Mouse (Mus musculus): Measurements from ENCODE around the gene Fbxo3. TPM values are rescaled to one million over a fixed set of nuclear protein-coding genes. Genes with fewer than 3 reads are reported as not detected.
"Not testable (repeated sequence)": the region's sequence is repeated elsewhere in the genome, so short reads cannot be mapped to it uniquely, and the experiment has no call there.

Fbxo3 gene
- polyA plus RNA-seq, 1 experiment from 2014 or later = 54.8 TPM

- no peak for ATAC-seq
- Histone ChIP-seq H3K4me3 (ENCODE audit: low read length) (no peak overlapping the region), H3K4me2 (ENCODE audit: low read depth, low read length) (no peak overlapping the region), H3K36me3 (ENCODE audit: control insufficient read depth, insufficient read depth, low read length) (peaks cover 4% of the 10 kb centered on the region; the same call in 1 of the 2 replicates), H3K27ac (ENCODE audit: low read length) (no peak overlapping the region), H3K9me3 (ENCODE audit: control insufficient read depth, low read length) (no peaks in the 10 kb centered on the region), H3K27me3 (replicated peaks; ENCODE audit: control insufficient read depth, insufficient read depth, low read length) (no peaks in the 10 kb centered on the region), H3K4me1 (ENCODE audit: control insufficient read depth, insufficient read depth, low read length) (no peaks in the 10 kb centered on the region; the same call in 1 of the 2 replicates), H3K9ac (ENCODE audit: low read depth, low read length) (no peak overlapping the region)
- 87% methylated on average over 1 of the region's 1 CpGs for WGBS
Observed at GRCm38 (mm10) chr2:104058381-104058780, 30.9 kb downstream of the Fbxo3 start.

- WGBS = 93% methylated on average over 4 of the region's 4 CpGs
- Histone ChIP-seq H3K36me3 (ENCODE audit: control insufficient read depth, insufficient read depth, low read length) (peaks cover 4% of the 10 kb centered on the region; the same call in 1 of the 2 replicates), H3K4me2 (ENCODE audit: low read depth, low read length) (no peak overlapping the region), H3K9me3 (ENCODE audit: control insufficient read depth, low read length) (no peaks in the 10 kb centered on the region), H3K27ac (ENCODE audit: low read length) (no peak overlapping the region), H3K4me3 (ENCODE audit: low read length) (no peak overlapping the region), H3K9ac (ENCODE audit: low read depth, low read length) (no peak overlapping the region), H3K27me3 (replicated peaks; ENCODE audit: control insufficient read depth, insufficient read depth, low read length) (no peaks in the 10 kb centered on the region), H3K4me1 (ENCODE audit: control insufficient read depth, insufficient read depth, low read length) (no peaks in the 10 kb centered on the region; the same call in 1 of the 2 replicates)
- ATAC-seq = no peak
Observed at GRCm38 (mm10) chr2:104058954-104059353, 31.4 kb downstream of the Fbxo3 start.

DNA sequence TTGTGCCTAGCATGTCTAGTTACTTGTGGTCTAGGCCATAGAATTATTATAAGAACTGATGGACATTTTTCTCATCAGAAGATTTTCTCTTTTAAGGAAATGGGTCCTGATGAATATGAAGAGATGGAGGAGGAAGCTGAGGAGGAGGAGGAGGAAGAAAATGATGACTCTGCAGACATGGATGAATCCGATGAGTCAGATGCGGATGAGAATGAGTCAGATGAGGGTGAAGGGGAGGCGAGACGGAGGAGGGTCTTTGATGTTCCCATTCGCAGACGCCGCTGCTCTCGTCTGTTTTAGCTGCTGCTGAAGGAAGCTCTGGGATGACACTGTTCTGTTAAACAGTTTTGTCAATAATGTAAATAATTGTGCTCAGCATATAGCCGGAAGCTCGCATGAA, 32.3 kb downstream of the Fbxo3 start:
- Histone ChIP-seq H3K4me1 (ENCODE audit: control insufficient read depth, insufficient read depth, low read length) (no peaks in the 10 kb centered on the region; the same call in 1 of the 2 replicates), H3K4me2 (ENCODE audit: low read depth, low read length) (no peak overlapping the region), H3K4me3 (ENCODE audit: low read length) (no peak overlapping the region), H3K27ac (ENCODE audit: low read length) (no peak overlapping the region), H3K9ac (ENCODE audit: low read depth, low read length) (no peak overlapping the region), H3K36me3 (ENCODE audit: control insufficient read depth, insufficient read depth, low read length) (peaks cover 4% of the 10 kb centered on the region; the same call in 1 of the 2 replicates), H3K27me3 (replicated peaks; ENCODE audit: control insufficient read depth, insufficient read depth, low read length) (no peaks in the 10 kb centered on the region), H3K9me3 (ENCODE audit: control insufficient read depth, low read length) (no peaks in the 10 kb centered on the region)
- ATAC-seq = no peak
- WGBS = 53% methylated on average over 10 of the region's 10 CpGs

GRCm38 (mm10) chr2:104060996-104061395, 33.5 kb downstream of the Fbxo3 start:
- H3K9ac ChIP-seq (ENCODE audit: low read depth, low read length) = no peak overlapping the region
- 95% methylated on average over 6 of the region's 6 CpGs for WGBS
- H3K4me1 ChIP-seq (ENCODE audit: control insufficient read depth, insufficient read depth, low read length) = no peaks in the 10 kb centered on the region; the same call in 1 of the 2 replicates
- no peaks in the 10 kb centered on the region for H3K36me3 ChIP-seq (ENCODE audit: control insufficient read depth, insufficient read depth, low read length)
- no peaks in the 10 kb centered on the region for H3K9me3 ChIP-seq (ENCODE audit: control insufficient read depth, low read length)
- no peak overlapping the region for H3K4me3 ChIP-seq (ENCODE audit: low read length)
- no peak overlapping the region for H3K4me2 ChIP-seq (ENCODE audit: low read depth, low read length)
- H3K27me3 ChIP-seq (replicated peaks; ENCODE audit: control insufficient read depth, insufficient read depth, low read length) = no peaks in the 10 kb centered on the region
- ATAC-seq = no peak
- no peak overlapping the region for H3K27ac ChIP-seq (ENCODE audit: low read length)

GRCm38 (mm10) chr2:104062665-104063064, 35.1 kb downstream of the Fbxo3 start:
- H3K27me3 ChIP-seq (replicated peaks; ENCODE audit: control insufficient read depth, insufficient read depth, low read length) = no peaks in the 10 kb centered on the region
- H3K36me3 ChIP-seq (ENCODE audit: control insufficient read depth, insufficient read depth, low read length) = no peaks in the 10 kb centered on the region
- H3K4me3 ChIP-seq (ENCODE audit: low read length) = no peak overlapping the region
- no peak overlapping the region for H3K9ac ChIP-seq (ENCODE audit: low read depth, low read length)
- H3K9me3 ChIP-seq (ENCODE audit: control insufficient read depth, low read length) = no peaks in the 10 kb centered on the region
- ATAC-seq = no peak
- H3K4me1 ChIP-seq (ENCODE audit: control insufficient read depth, insufficient read depth, low read length) = no peaks in the 10 kb centered on the region; the same call in 1 of the 2 replicates
- H3K4me2 ChIP-seq (ENCODE audit: low read depth, low read length) = no peak overlapping the region
- no peak overlapping the region for H3K27ac ChIP-seq (ENCODE audit: low read length)

GRCm38 (mm10) chr2:104064152-104064551, 36.6 kb downstream of the Fbxo3 start:
- Histone ChIP-seq H3K4me2 (ENCODE audit: low read depth, low read length) (no peak overlapping the region), H3K27me3 (replicated peaks; ENCODE audit: control insufficient read depth, insufficient read depth, low read length) (no peaks in the 10 kb centered on the region), H3K9ac (ENCODE audit: low read depth, low read length) (no peak overlapping the region), H3K4me3 (ENCODE audit: low read length) (no peak overlapping the region), H3K9me3 (ENCODE audit: control insufficient read depth, low read length) (no peaks in the 10 kb centered on the region), H3K36me3 (ENCODE audit: control insufficient read depth, insufficient read depth, low read length) (no peaks in the 10 kb centered on the region), H3K4me1 (ENCODE audit: control insufficient read depth, insufficient read depth, low read length) (no peaks in the 10 kb centered on the region; the same call in 1 of the 2 replicates), H3K27ac (ENCODE audit: low read length) (no peak overlapping the region)
- 71% methylated on average over 2 of the region's 2 CpGs for WGBS
- no peak for ATAC-seq

- ATAC-seq; H3K27me3 ChIP-seq (replicated peaks; ENCODE audit: control insufficient read depth, insufficient read depth, low read length): not testable (repeated sequence)
Observed at GRCm38 (mm10) chr2:104065526-104065925, 38.0 kb downstream of the Fbxo3 start, which contains the start of gene Gm10912. Gene Gm10912, plus strand, starts transcription at chr2:104065826.

GRCm38 (mm10) chr2:104068450-104068849, 40.9 kb downstream of the Fbxo3 start, which contains the start of gene Gm10799:
Gene Gm10799, minus strand, starts transcription at chr2:104068550.
- not testable (repeated sequence) for H3K27ac ChIP-seq (ENCODE audit: low read length)

More at GRCm38 (mm10) chr2:104065526-104065925, 38.0 kb downstream of the Fbxo3 start, which contains the start of gene Gm10912:
- not testable (repeated sequence) for H3K9ac ChIP-seq (ENCODE audit: low read depth, low read length); H3K27ac ChIP-seq (ENCODE audit: low read length); H3K9me3 ChIP-seq (ENCODE audit: control insufficient read depth, low read length); H3K4me1 ChIP-seq (ENCODE audit: control insufficient read depth, insufficient read depth, low read length); H3K4me2 ChIP-seq (ENCODE audit: low read depth, low read length); H3K4me3 ChIP-seq (ENCODE audit: low read length); H3K36me3 ChIP-seq (ENCODE audit: control insufficient read depth, insufficient read depth, low read length)
- 91% methylated on average over 5 of the region's 6 CpGs for WGBS

DNA sequence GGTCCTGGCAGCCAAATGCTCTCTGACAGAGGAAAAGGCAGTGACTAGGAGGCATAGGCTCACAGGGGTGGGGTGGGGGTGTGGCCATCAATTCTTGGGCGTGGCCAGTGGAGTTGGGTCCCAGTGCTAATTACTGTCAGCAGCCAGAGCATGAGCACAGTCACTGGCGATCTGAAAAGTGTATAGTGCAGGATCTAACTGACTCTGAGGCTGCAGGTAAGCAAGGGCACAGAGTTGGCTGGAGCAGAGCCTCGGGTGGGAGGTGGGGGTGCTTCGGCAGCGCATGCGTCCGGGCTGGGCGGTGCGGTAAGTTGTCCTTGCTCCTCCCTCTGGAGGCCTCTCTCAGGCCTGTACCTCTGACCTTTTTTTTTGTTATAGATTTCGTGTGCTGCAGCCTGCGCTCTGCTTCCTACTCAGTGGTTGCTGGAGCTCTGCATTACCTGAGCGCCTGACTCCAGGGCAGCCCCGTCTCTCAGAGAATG, 42.2 kb downstream of the Fbxo3 start, which contains the start of gene Cd59b:
Cd59b (plus strand) TSS at position 146 of the 482 bp plus-strand sequence.
- H3K4me3 ChIP-seq (ENCODE audit: low read length) = peak within 1 kb of the TSS; percentile 46

More at GRCm38 (mm10) chr2:104068450-104068849, 40.9 kb downstream of the Fbxo3 start, which contains the start of gene Gm10799:
- not testable (repeated sequence) for ATAC-seq; H3K27me3 ChIP-seq (replicated peaks; ENCODE audit: control insufficient read depth, insufficient read depth, low read length); H3K4me2 ChIP-seq (ENCODE audit: low read depth, low read length); H3K9me3 ChIP-seq (ENCODE audit: control insufficient read depth, low read length); H3K4me3 ChIP-seq (ENCODE audit: low read length); H3K9ac ChIP-seq (ENCODE audit: low read depth, low read length); H3K36me3 ChIP-seq (ENCODE audit: control insufficient read depth, insufficient read depth, low read length); H3K4me1 ChIP-seq (ENCODE audit: control insufficient read depth, insufficient read depth, low read length)
- WGBS = 83% methylated on average over 7 of the region's 7 CpGs

More for the DNA sequence above, 42.2 kb downstream of the Fbxo3 start, which contains the start of gene Cd59b:
- Histone ChIP-seq H3K9ac (ENCODE audit: low read depth, low read length) (peak within 1 kb of the TSS; percentile 56), H3K9me3 (ENCODE audit: control insufficient read depth, low read length) (no peaks in the 10 kb centered on the region), H3K4me1 (ENCODE audit: control insufficient read depth, insufficient read depth, low read length) (no peaks in the 10 kb centered on the region), H3K27me3 (replicated peaks; ENCODE audit: control insufficient read depth, insufficient read depth, low read length) (no peaks in the 10 kb centered on the region), H3K4me2 (ENCODE audit: low read depth, low read length) (peak within 1 kb of the TSS; percentile 65), H3K27ac (ENCODE audit: low read length) (peak within 1 kb of the TSS; percentile 11; the same call in 1 of the 2 replicates), H3K36me3 (ENCODE audit: control insufficient read depth, insufficient read depth, low read length) (no peaks in the 10 kb centered on the region)
- peak; percentile 94 for ATAC-seq
- WGBS = 10% methylated on average over 13 of the region's 13 CpGs
